Mouse (Mus musculus) left cerebral cortex, adult 11 months (tissue): ENCODE measurements around the gene Ngly1.

Experiments
- DNase-seq: peaks from one replicate; pipeline ENCODE4 v3.0.0; 2022; ENCODE audit warnings: low spot score

Ngly1 gene

GRCm38 (mm10) chr14:16329756-16330155, 80.7 kb downstream of the Ngly1 start:
- no peak for DNase-seq

GRCm38 (mm10) chr14:16334260-16334659, 85.2 kb downstream of the Ngly1 start:
- DNase-seq = no peak

- no peak for DNase-seq
These were observed 86.8 kb downstream of the Ngly1 start for GRCm38 (mm10) chr14:16335835-16336417.

- no peak for DNase-seq
These were observed 98.4 kb downstream of the Ngly1 start for GRCm38 (mm10) chr14:16347505-16347904.

GRCm38 (mm10) chr14:16359704-16360103, 110.6 kb downstream of the Ngly1 start:
- DNase-seq = no peak
